Mouse (Mus musculus) liver, embryonic 16.5 days (tissue): ENCODE measurements around the gene Gm37240. TPM values are rescaled to one million over a fixed set of nuclear protein-coding genes. Genes with fewer than 3 reads are reported as not detected.
A peak's percentile ranks its signal among the peaks of the same experiment; 100 is the strongest.

Source experiments
- ATAC-seq: fragments of 200-750 bp; cut with Nextera tagmentation; 2 replicates; pipeline ENCODE4 v1.8.0; 2017; ENCODE audit warnings: low read depth, mild to moderate bottlenecking, moderate number of reproducible peaks, moderate library complexity
- H3K27ac ChIP-seq: fragments of 300-500 bp; sonication (generic); 2 replicates; pipeline ENCODE4 v1.5.1; 2014; ENCODE audit warnings: mild to moderate bottlenecking, low read length
- H3K27me3 ChIP-seq: fragments of 300-500 bp; sonication (generic); 2 replicates; pipeline ENCODE4 v1.6.1; 2014; ENCODE audit warnings: low read depth, low read length, mixed read lengths; ENCODE audit not compliant: control insufficient read depth, insufficient read depth
- H3K36me3 ChIP-seq: fragments of 300-500 bp; sonication (generic); 2 replicates; pipeline ENCODE4 v1.6.1; 2014; ENCODE audit warnings: mild to moderate bottlenecking; ENCODE audit not compliant: control insufficient read depth, insufficient read depth
- H3K4me1 ChIP-seq: fragments of 300-500 bp; sonication (generic); 2 replicates; pipeline ENCODE4 v1.6.1; 2014; ENCODE audit warnings: low read depth, low read length, mixed read lengths; ENCODE audit not compliant: control insufficient read depth
- H3K4me2 ChIP-seq: fragments of 300-500 bp; sonication (generic); 2 replicates; pipeline ENCODE4 v1.6.1; 2014; ENCODE audit warnings: low read depth, low read length, mixed read lengths
- H3K4me3 ChIP-seq: fragments of 300-500 bp; sonication (generic); 2 replicates; pipeline ENCODE4 v1.5.1; 2014; ENCODE audit warnings: low read depth, mild to moderate bottlenecking, low read length
- H3K9ac ChIP-seq: fragments of 300-500 bp; sonication (generic); 2 replicates; pipeline ENCODE4 v1.6.1; 2014; ENCODE audit warnings: low read depth, low read length
- H3K9me3 ChIP-seq: fragments of 300-500 bp; sonication (generic); replicated peaks from 2 replicates; pipeline ENCODE4 v1.6.1; 2016; ENCODE audit warnings: low read length; ENCODE audit not compliant: control insufficient read depth
- WGBS: fragments of 180-500 bp; shearing (Covaris S2); extraction: QIAGEN DNeasy Blood & Tissue Kit; methylation state at CpG from one replicate; pipeline ENCODE4 v1.1.7; 2014; ENCODE audit not compliant: insufficient replicate concordance; 5-methylcytosine and 5-hydroxymethylcytosine counted together
- polyA plus RNA-seq: library from polyadenylated mRNA; unstranded; fragments of >200 nt; fragmentation: Nextera tagmentation; extraction: Ambion mirVana; gene quantifications from 2 replicates; pipeline ENCODE4 v1.2.1, GENCODE M21; 2015

Gene Gm37240
- polyA plus RNA-seq, 1 experiment from 2014 or later = 0.65 TPM

- no peaks in the 10 kb centered on the region for H3K36me3 ChIP-seq
- H3K9me3 ChIP-seq = no peaks in the 10 kb centered on the region
- H3K27ac ChIP-seq = no peak overlapping the region
- H3K4me2 ChIP-seq = no peak overlapping the region
- no peak overlapping the region for H3K4me3 ChIP-seq
- ATAC-seq = no peak
- H3K27me3 ChIP-seq = no peaks in the 10 kb centered on the region
- WGBS = 31% methylated on average over 1 of the region's 1 CpGs
- H3K9ac ChIP-seq = no peak overlapping the region
- no peaks in the 10 kb centered on the region for H3K4me1 ChIP-seq
Observed at GRCm38 (mm10) chr3:84889648-84890047, 997.7 kb downstream of the Gm37240 start.

GRCm38 (mm10) chr3:84883817-84884483 is 1003.4 kb downstream of the Gm37240 start:
- Histone ChIP-seq H3K27ac (no peak overlapping the region), H3K9me3 (no peaks in the 10 kb centered on the region), H3K4me1 (no peaks in the 10 kb centered on the region; the same call in 1 of the 2 replicates), H3K4me2 (no peak overlapping the region), H3K36me3 (no peaks in the 10 kb centered on the region), H3K9ac (no peak overlapping the region), H3K27me3 (no peaks in the 10 kb centered on the region), H3K4me3 (no peak overlapping the region)
- 24% methylated on average over 11 of the region's 11 CpGs for WGBS
- peak; percentile 59 for ATAC-seq

DNA sequence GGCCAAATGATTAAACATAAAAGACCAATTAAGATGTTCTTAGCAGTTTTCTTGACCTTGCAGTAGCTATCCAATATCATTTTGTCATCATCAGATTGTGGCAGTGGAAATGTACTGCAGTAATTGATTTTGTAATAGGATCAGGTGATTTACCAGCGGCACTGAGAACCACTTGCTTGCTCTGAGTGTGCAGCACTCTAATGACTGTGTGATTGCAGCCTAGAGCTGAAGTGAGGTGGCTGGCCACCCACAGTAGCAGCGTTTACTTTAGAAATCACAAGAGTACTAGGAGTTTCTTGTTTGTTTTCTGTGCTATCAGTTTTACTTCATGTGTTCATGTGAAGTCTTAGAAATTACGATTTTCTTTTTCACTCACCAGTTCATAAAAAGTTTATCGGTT is 1011.1 kb downstream of the Gm37240 start:
- H3K9me3 ChIP-seq = no peaks in the 10 kb centered on the region
- no peak overlapping the region for H3K27ac ChIP-seq
- no peaks in the 10 kb centered on the region for H3K36me3 ChIP-seq
- H3K4me3 ChIP-seq = no peak overlapping the region
- WGBS = 77% methylated on average over 4 of the region's 4 CpGs
- H3K4me1 ChIP-seq = no peaks in the 10 kb centered on the region
- no peak overlapping the region for H3K9ac ChIP-seq
- H3K4me2 ChIP-seq = no peak overlapping the region
- no peaks in the 10 kb centered on the region for H3K27me3 ChIP-seq
- no peak for ATAC-seq

- no peak overlapping the region for H3K4me3 ChIP-seq
- no peaks in the 10 kb centered on the region for H3K9me3 ChIP-seq
- H3K27ac ChIP-seq = no peak overlapping the region
- 72% methylated on average over 9 of the region's 9 CpGs for WGBS
- no peak overlapping the region for H3K4me2 ChIP-seq
- no peaks in the 10 kb centered on the region for H3K36me3 ChIP-seq
- H3K27me3 ChIP-seq = no peaks in the 10 kb centered on the region
- no peak overlapping the region for H3K9ac ChIP-seq
- ATAC-seq = no peak
- H3K4me1 ChIP-seq = no peaks in the 10 kb centered on the region
Observed at GRCm38 (mm10) chr3:84875306-84875705, 1012.0 kb downstream of the Gm37240 start.

DNA sequence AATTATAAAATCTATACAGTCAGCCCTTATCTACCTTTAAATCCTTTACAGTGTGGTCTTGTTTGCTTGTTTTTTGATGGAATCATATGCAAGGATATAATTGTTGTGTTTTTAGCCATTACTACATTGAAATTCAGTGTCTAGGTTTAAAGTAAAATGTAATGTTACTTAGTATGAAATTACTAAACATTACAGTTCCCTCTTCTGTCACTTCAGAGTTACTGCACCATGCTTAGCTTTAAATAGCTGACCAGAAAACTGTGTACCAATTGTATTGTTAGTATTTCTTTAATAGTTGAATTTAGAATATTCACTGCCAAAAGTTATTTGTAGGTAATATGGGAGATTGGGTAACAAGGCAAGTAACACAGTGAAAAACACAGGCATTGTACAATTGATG is 1017.2 kb downstream of the Gm37240 start:
- H3K9me3 ChIP-seq = no peaks in the 10 kb centered on the region
- H3K4me3 ChIP-seq = no peak overlapping the region
- H3K36me3 ChIP-seq = no peaks in the 10 kb centered on the region
- no peak overlapping the region for H3K27ac ChIP-seq
- no peaks in the 10 kb centered on the region for H3K4me1 ChIP-seq
- no peak overlapping the region for H3K9ac ChIP-seq
- H3K27me3 ChIP-seq = no peaks in the 10 kb centered on the region
- no peak overlapping the region for H3K4me2 ChIP-seq
- ATAC-seq = no peak

GRCm38 (mm10) chr3:84867991-84868390 is 1019.3 kb downstream of the Gm37240 start:
- WGBS = 47% methylated on average over 1 of the region's 1 CpGs
- no peaks in the 10 kb centered on the region for H3K27me3 ChIP-seq
- H3K36me3 ChIP-seq = no peaks in the 10 kb centered on the region
- no peak overlapping the region for H3K4me2 ChIP-seq
- ATAC-seq = no peak
- H3K4me3 ChIP-seq = no peak overlapping the region
- H3K9ac ChIP-seq = no peak overlapping the region
- H3K9me3 ChIP-seq = no peaks in the 10 kb centered on the region
- H3K27ac ChIP-seq = no peak overlapping the region
- no peaks in the 10 kb centered on the region for H3K4me1 ChIP-seq

- Histone ChIP-seq H3K27me3 (no peaks in the 10 kb centered on the region), H3K9me3 (no peaks in the 10 kb centered on the region), H3K36me3 (no peaks in the 10 kb centered on the region), H3K4me2 (no peak overlapping the region), H3K27ac (no peak overlapping the region), H3K9ac (no peak overlapping the region), H3K4me1 (no peaks in the 10 kb centered on the region), H3K4me3 (no peak overlapping the region)
- ATAC-seq = no peak
- WGBS = 67% methylated on average over 1 of the region's 1 CpGs
Observed at GRCm38 (mm10) chr3:84867434-84867975, 1019.8 kb downstream of the Gm37240 start.

- WGBS = 67% methylated on average over 4 of the region's 4 CpGs
- no peaks in the 10 kb centered on the region for H3K36me3 ChIP-seq
Observed at GRCm38 (mm10) chr3:84866866-84867265, 1020.5 kb downstream of the Gm37240 start.

DNA sequence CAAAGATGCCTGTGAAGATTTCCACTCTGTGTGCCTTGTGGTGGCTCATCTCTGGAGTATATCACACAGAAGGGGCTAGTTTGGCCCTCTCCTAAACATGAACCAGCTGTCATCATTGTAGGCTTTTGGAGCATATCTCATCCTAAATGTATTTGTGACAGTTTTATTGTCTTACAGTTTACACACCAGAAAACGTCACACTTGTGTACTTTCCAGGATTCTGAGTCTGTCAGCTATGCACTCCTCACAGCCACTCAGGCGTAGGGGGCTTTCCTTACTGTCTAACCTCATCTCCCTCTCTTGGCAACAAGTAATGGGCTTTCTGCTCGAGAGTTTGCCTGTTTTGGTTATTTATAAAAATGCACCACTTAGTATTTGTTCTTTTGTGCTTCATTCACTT is 1021.6 kb downstream of the Gm37240 start:
- 60% methylated on average over 3 of the region's 3 CpGs for WGBS

More at GRCm38 (mm10) chr3:84866866-84867265, 1020.5 kb downstream of the Gm37240 start:
- peak; percentile 64 for ATAC-seq
- Histone ChIP-seq H3K4me1 (no peaks in the 10 kb centered on the region), H3K4me2 (no peak overlapping the region), H3K27me3 (no peaks in the 10 kb centered on the region), H3K9ac (no peak overlapping the region), H3K4me3 (no peak overlapping the region), H3K27ac (no peak overlapping the region; the same call in 1 of the 2 replicates), H3K9me3 (no peaks in the 10 kb centered on the region)

More for the DNA sequence above, 1021.6 kb downstream of the Gm37240 start:
- Histone ChIP-seq H3K4me1 (no peaks in the 10 kb centered on the region), H3K4me3 (no peak overlapping the region), H3K9ac (no peak overlapping the region), H3K4me2 (no peak overlapping the region), H3K27me3 (no peaks in the 10 kb centered on the region), H3K36me3 (no peaks in the 10 kb centered on the region), H3K27ac (no peak overlapping the region), H3K9me3 (no peaks in the 10 kb centered on the region)
- ATAC-seq = no peak
